Mouse (Mus musculus) liver, embryonic 14.5 days (tissue): Measurements from ENCODE around the gene Tsc1.

Experiments used
- CTCF ChIP-seq: IDR thresholded peaks from 2 replicates; pipeline ENCODE4 v1.5.1; 2016; ENCODE audit warnings: antibody characterized with exemption, low read depth, control low read depth
- EP300 ChIP-seq: IDR thresholded peaks from 2 replicates; pipeline ENCODE4 v1.6.1; 2016; ENCODE audit warnings: antibody characterized with exemption, low read depth

DNA sequence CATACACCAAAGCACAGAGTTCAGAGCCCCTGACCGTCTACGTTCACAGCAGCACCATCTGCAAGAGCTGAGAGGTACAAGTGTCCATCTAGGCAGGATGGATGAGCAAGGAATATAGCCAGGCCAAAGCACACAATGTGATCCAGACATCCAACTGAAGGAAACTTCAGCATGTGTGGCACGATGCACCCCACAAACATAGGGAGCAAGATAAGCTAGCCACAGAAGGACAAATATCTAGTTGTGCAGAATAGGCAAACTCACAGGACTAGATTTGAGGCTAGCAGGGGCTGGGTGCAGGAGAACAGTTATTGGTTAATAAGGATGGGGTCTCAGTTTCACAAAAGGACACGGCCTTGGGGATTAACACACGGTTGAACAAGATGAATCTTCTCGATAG lies 21.7 kb upstream of the Tsc1 start:
- no peak for TF ChIP-seq CTCF
- peak; percentile 58; the same call in 1 of the 2 replicates for TF ChIP-seq EP300
